Mouse (Mus musculus) heart, adult 11 months (tissue): ENCODE measurements at regions not wholly inside any gene's neighbourhood (a gene's known extent, or its start where the extent isn't known, plus 50 kb on each side); places are given as distances from the start of the nearest gene placed in this dataset.

Experiments
- DNase-seq: peaks from one replicate; pipeline ENCODE4 v3.0.0; 2022

DNA sequence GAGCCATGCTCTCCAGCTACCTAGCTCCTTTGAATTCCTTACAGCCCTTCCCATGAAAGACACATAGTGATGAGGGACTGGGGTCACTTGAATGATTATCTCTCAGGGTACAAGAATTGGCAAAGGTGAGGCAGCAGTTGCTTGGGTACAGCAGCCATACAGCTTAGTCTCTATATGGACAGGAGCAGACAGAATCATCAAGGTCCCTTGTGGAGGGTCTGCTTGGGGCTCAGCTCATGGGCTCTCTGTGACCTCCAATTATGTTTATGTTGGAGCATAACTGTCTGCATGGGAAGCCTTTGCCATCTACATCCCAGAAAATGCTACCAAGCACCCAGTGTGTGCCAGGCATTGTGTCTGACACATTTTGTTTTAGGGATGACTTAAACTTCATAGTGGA is 118.4 kb upstream of the Lhcgr start:
- no peak for DNase-seq

DNA sequence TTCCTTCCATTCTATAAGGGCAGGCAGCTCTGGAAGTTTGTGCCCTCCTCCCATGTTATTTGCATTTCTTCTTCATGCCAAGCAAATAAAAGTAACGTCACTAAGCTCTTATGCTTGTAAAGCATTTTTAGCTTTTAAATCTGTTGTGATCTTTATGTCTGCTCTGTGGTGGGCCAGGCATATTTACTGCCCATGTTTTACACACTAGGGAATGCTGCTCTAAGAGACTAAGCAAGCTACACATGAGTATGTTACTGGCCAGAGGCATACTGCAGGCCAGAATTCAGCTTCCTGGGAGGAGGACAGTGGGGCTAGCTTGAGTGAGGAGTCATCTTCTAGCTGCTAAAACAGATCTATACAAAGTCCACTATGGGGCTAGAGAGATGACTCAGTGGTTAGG is 110.0 kb upstream of the Lhcgr start:
- DNase-seq: no peak

DNA sequence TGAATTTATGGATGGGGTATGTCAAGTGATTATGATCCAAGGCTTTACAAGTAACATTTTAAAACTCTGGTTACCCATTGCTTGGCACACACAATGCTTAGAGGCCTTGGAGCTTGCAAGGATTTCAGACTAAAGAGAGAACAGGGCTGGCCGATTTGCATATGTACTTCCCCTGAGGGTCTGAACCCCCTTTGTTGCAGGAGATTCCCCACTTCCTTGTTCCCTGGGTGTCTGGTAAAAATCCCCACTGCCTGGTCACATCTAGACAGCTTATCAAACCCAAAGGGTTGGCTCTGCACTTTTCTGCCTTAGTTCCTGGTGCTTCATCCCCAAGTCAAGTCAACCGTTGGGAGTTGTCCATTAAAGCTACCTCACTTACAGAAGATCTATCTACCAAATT is 109.1 kb upstream of the Lhcgr start:
- DNase-seq: no peak

DNA sequence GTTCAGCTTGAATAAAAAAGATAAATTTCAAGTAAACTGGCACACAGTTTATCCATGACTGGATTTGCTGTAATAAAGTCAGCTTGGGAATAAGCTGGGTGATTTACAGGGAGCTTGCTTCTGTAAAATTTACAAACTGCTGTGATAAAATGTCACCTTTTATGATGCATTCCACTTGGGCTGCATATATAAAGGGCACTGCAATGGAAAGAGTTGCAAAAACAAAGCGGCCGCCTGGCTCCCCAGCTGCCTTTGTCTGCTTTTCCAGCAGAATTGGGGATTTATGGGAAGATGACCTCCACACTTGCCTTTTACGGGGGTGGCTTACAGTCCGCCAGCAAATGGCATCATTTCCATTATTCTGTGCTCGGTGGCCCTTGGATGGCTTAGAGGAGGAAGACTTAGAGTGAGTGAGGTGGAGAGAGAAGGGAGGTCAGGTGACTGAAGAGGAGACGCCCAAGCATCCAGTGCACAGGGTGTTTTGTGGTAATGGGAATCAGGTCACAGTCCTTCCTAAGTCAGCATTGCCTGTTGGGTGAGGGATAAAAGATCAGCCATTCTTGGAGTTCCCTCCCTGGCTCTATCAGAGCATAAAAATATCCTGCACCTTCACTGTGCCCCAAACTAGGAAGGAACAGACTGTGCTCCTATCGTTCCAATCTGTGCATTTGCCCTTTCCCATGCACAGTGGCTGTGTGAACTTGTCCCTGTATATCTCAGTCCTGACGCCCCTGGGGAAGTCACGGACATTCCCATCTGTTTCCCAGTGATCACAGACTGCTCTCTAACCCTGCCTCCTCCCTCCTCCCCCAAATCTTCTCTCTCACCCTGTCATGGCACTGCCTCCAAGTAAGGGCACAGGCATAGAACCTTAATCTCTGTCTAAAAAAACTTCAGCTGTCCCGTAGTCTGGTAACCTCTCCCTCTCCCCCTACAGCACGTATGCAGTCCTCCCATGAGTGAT is 107.2 kb upstream of the Lhcgr start:
- no peak for DNase-seq

DNA sequence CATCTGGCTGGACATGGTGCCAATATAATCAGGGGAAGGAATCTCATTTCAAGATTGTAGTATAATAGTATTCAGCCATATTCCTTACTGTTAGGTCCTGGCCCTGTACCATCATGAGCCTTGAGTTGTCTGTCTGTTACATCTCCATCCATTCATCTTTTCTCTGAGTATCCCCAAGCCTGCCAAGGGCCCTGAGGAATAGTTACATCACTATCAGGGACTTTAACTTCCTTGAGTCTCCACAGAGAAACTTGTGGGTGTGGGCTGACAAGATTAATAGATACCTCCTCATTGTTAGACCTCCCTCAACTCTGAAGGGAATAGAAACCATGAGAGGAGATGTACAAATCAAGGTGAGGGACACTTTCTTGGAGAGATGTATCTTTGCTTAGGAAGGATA is 101.7 kb upstream of the Lhcgr start:
- DNase-seq: peak; percentile 55

DNA sequence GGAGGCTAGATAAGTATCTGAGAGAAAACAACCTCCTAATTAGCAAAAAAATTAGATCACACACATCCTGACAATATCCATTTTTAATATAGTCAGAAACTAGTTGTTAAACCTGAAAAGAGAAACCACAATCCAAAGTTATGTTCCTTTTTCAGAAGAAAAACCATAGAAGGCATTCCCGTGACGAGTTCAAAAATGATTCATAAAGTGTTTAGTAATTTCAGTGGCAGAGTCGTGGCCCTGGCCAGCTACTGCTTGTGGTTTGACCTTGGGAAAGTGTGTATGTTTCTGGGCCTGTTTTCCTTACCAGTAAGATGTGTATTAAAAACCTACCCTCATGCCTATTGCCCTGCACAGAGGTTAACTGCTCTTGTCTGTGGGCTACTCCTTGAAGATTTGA is 93.7 kb upstream of the Lhcgr start:
- peak; percentile 3 for DNase-seq

DNA sequence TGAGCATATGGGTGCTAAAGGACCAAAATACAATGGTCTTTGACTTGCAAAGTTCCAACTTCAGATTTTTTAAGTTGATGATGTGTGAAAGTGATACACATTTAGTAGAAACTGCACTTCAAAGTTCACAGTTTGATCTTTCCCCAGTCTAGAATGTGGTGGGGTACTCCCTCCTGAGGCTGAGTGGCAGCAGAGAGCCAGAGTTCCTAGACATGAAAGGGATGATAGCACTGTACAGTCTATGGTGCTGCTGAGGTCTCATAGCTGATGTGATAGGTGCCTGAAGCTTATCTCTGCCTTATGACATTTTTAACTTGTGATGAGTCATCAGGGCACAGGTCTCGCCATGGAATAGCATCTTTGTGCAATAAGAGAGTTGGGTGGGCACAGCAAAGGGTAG is 87.9 kb upstream of the Lhcgr start:
- peak; percentile 81 for DNase-seq

DNA sequence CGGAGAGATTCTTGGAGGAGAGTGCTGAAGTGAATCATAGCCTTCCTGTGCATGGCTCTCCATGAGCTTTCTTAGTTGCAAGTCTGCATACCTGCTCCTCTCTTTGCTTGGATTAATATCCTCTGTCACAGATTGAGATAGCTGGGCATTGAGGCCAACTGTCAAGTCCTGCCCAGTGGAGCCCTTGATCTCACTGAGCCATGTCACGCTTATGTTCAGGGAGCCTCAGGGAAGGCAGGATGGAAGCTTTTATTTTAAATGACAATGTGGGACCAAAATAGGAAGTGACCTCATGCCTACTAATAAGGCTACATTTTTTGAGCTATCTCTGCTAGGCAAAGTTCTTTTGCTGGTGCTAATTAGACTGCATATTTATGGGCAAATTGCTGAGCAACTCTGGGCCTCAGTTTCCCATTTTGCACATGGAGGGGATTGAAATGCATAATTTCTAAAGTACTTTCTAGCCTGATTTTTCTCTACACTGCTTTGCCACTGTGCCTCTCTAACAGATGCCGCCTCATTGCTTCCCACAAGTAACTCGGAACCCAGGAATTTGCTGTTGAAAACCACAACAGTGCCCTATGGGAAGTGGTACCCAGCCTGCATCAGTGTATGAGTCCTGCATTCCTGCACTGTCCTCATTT is 78.7 kb upstream of the Lhcgr start:
- DNase-seq: peak; percentile 70

DNA sequence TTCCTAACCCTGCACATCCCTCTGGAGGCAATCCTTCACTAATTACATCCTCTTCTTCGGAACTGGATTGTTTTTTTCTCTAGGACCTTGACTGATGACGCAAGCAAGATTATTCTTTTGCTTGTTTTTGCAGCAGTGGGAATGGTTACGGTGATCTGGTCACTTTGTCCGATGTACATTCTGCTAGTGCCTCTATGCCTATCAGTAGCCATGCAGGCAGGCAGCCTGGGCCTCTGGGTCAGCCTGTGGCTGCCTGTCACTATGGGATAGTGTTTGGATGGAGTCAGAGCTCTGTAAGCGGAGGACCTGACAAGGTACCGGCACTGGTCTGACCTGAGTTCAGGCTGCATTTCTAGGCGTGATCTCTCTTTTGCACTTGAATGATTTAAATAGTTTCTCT is 72.8 kb upstream of the Lhcgr start:
- peak; percentile 79 for DNase-seq

DNA sequence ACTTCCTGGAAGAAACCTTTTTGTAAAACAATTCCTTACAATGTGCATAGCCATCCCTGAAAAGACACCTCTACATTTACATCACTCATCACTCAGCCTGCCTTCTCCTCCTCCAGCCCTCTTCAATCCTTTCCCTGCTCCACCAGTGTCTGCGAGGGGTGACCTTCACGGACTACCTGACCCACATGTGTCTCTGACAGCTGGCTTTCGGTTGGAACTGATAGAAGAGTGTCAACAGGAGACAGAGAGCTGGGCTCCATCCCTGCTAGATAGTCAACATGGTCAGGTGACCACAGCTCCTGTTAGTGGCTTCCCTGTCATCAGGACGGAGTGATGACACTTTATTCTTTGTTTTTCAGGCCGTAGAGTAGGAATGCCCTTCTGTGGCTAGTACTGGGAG is 72.4 kb upstream of the Lhcgr start:
- peak; percentile 35 for DNase-seq

DNA sequence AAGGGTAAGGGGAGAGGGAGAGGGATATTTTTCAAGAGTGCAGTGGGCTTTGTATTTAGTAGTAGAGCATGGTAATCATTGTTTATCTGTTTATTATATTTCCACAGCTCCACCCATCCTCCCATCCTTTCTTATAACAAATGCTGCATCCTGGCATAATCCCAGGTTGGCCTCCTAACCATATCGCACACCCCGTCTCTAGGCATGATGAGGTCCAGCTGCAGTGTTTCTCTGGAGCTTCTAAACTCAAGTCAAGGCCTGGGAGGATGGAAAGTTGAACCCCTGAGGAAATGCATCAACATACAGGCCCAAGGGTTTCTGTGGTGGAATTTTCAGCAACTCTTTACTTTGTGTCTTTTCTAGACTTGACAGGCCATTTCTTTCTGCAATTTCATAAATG is 69.3 kb upstream of the Lhcgr start:
- peak; percentile 48 for DNase-seq

DNA sequence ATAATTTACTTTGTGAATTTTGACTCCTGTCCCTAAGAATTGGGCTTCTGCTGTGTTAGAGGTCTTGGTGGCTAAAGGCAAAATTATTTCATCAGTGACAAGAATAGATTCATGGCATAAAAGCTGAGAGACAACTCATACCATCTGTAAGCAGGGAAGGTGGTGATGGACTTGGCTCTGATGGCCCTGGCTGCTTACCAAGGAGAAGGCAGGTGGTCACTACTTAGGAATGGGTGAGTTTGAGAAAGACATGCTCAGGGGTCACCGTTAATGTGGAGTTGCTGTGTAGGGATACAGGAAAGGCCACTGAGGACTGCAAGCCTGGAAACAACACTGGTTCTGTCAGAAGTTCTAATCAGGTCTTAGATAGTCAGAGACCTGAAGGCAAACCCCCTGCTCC is 68.8 kb upstream of the Lhcgr start:
- DNase-seq: no peak

DNA sequence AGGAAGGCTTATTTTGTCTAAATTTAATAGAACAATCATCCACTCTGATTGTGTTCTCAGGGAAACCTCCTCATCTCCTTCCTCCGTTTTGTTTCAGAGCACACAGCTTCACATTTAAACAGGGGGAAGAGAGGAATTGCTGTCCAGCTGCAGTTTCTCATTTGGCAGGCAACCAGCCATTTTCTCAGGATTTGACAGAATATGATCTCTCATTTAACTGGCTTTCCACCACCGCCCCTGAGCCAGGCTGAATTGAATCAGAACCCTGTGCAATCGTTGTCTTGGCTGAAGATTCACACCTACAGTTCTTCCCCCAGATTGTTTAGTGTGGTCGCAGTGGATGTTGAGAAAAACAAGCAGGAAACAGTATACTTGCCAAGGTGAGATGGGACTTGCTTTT is 66.9 kb upstream of the Lhcgr start:
- no peak for DNase-seq

DNA sequence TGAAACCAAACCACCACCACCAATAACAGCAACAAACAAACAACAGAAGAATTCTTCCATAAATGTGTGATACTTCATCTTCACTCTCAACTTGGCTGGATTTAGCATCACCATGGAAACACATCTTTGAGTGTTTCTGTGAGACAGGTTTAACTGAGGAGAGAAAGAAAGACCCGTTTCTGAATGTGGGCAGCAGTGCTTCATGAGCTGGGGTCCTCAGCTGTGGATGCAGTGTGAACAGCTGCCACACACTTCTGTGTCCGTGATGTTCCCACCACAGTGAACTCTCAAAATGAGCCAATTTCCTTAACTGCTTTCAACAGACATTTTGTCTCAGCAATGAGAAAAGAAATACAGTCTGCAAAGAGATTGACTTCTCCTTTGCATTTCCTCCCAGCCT is 55.5 kb upstream of the Lhcgr start:
- no peak for DNase-seq

DNA sequence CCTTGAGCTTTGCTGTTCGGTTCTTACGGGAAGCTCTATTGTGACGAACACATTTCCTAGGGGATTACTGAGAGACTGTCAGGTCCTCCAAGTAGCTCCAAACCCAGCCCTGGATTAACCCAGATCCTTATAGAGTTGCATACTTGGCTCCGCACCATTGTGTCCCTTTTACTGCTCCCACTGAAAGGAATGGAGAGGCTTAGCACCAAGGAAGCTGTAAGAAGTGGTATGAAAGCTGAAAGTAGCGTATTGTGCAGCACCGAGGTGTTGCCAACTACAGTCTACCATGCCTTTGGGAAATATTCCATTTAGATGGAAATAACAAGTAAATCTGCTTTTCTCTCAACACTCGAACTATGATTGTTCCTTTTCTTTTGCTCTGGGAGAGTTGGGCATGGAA is 53.5 kb upstream of the Lhcgr start:
- no peak for DNase-seq
